Mouse (Mus musculus): ENCODE measurements around the gene Wrap53.
A peak's percentile ranks its signal among the peaks of the same experiment; 100 is the strongest.
"Not testable (repeated sequence)": the region's sequence is repeated elsewhere in the genome, so short reads cannot be mapped to it uniquely, and the experiment has no call there.

Gene Wrap53

DNA sequence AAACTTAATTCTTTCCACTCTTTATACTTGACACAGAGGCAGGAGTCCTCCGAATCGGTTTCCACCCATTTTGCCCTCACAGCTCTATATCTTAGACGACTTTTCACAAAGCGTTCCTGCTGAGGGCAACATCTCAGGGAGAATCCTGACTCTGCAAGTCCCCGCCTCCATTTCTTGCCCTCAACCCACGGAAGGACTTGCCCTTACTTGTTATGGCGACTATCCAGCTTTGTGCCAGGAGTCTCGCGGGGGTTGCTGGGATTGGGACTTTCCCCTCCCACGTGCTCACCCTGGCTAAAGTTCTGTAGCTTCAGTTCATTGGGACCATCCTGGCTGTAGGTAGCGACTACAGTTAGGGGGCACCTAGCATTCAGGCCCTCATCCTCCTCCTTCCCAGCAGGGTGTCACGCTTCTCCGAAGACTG lies at the start of gene Wrap53, which contains the start of gene Trp53:
TSS of gene Wrap53 (minus strand) at position 165 of the 424 bp plus-strand sequence.
TSS of gene Trp53 (plus strand) at position 269 of the 424 bp plus-strand sequence.
- peak; percentile 90 for DNase-seq (ENCODE audit: extremely low spot score, low read depth, low spot score)

DNA sequence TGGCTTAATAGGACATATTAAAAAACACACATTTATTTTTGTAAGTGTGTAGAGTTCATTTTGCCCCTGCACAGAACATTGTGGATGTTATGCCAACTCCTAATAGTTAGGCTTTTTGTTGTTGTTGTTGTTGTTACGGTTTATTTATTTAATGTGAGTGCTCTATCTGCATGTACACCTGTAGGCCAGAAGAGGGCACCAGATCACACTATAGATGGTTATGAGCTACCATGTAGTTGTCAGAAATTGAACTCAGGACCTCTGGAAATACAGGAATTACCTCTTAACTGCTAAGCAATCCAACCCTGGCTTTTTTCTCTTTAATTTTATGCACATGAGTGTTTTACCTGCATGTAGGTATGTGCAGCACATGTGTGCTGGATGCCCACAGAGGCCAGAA lies 49.7 kb upstream of the Wrap53 start:
- DNase-seq (ENCODE audit: extremely low spot score, low read depth, low spot score): no peak

DNA sequence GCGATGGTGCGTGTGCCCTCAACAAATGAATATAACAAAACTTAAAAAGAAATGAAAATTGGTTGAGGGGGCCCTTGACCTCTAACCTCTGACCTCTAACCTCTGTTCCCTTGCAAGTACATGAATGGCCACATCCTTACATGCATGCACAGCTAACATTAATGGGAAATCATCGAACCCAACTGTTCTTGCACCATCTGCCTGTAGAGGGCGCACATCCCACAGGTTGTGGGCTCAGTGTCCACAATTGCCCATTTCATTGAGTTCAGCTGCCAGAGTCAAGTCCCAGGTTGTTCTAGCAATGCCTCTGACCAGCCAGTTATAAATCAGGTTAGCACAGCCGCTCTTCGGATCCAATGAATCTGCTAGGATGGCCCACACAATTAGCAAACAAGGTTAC lies 48.2 kb upstream of the Wrap53 start:
- peak; percentile 88 for DNase-seq (ENCODE audit: extremely low spot score, low read depth, low spot score)

DNA sequence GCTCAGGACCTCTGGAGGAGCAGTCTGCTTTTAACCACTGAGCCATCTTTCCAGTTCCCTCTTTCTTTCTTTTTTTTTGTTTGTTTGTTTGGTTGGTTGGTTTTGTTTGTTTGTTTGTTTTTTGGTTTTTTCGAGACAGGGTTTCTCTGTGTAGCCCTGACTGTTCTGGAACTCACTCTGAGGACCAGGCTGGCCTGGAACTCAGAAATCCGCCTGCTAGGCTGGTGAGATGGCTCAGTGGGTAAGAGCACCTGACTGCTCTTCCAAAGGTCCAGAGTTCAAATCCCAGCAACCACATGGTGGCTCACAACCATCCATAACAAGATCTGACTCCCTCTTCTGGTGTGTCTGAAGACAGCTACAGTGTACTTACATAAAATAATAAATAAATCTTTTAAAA lies 44.3 kb upstream of the Wrap53 start:
- not testable (repeated sequence) for DNase-seq (ENCODE audit: extremely low spot score, low read depth, low spot score)

DNA sequence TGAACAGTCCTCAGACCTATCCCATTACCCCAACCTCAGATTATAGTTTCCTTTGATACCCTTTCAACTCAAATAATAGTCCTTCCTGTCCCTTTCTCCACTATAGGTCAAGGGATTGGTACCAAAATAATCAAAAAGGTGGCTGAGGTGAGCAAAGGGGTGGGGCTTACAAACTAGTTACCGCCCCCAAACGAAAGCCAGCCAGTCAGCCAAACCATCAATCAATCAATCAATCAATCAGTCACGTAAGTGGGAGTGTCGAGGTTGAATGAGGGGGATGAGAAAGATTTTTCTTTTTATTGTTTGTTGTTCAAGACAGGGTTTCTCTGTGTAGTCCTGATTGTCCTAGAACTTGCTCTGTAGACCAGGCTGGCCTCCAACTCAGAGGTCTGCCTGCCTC lies 43.0 kb upstream of the Wrap53 start:
- no peak for DNase-seq (ENCODE audit: extremely low spot score, low read depth, low spot score)

DNA sequence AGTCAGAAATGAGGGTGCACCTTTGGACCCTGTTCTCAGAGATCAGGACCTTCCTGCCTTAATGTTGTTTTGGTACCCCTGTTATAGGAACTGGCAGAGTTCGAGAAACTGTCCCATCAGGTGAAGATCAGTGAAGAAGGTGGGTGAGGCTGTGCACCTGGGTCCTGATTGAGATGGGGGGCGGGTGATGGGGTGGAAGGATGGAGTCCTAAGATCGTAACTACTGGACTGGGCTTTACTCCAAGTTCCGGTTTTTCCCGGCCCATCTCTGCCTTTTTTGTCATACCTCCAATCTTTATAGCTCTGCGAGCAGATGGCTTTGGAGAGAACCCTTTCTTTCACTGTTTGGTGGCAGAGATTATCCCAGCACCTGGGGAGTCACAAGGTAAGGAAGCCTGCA lies 42.4 kb upstream of the Wrap53 start:
- DNase-seq (ENCODE audit: extremely low spot score, low read depth, low spot score): no peak

DNA sequence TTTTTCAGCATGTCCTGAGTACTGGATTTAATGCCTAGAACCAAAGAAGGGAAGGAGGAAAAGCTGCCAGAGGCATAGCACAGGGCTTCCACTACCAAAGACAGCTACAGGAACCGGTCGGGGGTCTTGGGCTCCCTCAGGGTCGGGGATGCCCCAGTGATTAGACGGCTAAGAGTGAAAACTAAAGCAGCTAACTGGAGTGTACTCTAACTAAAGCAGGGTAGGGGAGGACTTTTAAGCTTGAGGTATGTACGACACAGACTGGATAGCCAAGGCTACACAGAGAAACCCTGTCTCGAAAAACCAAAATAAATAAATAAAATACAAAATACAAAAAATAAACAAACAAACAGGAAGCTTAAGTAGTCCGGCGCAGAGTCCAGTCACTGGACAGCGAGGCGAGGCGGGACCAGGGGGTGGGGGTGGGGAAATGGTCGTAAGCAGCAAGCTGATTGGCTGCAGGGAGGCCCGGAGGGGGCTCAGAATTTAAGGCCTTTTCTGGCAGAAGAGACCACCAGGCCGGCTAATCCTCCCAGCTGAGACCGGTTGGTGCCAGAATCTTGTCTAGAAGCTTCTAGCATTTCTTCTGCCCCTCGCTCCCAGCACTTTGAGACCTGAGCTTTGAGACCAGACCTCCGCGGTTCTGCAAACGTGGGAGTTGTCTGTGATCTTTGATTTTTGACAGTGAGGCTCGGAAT lies 41.7 kb upstream of the Wrap53 start, which contains the start of gene Sat2:
TSS of gene Sat2 (plus strand) at position 454 of the 698 bp plus-strand sequence.
- no peak for DNase-seq (ENCODE audit: extremely low spot score, low read depth, low spot score)

DNA sequence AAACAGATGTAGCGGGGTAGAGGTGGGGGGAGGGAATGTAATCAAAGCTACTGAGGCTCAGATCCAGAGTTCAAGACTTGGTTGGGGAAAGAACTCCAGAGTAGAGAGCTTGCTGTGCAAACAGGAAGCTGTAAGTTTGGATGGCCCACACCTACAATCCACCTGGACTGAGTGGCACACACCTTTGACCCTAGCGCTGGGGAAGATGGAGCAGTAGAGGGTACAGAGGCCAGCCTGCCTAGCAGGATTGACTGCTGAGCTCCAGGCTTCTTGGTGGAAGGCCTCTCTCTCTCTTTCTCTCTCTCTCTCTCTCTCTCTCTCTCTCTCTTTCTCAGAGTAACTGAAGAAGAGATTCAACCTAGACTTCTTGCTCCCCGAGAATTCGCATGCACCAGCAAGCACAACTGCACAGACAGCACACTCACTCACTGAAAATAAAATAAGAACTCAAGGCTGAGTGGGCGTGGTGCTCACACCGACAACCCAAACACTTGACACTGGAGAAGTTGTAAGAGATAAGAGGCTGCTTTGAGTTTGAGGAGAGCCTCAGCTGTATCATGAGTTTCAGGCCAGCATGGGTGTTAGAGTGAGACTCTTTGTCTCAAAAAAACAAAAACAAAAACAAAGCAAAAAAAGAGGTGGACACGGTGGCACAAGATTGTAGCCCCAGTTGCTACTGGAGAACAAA lies 40.5 kb upstream of the Wrap53 start:
- DNase-seq (ENCODE audit: extremely low spot score, low read depth, low spot score): no peak

DNA sequence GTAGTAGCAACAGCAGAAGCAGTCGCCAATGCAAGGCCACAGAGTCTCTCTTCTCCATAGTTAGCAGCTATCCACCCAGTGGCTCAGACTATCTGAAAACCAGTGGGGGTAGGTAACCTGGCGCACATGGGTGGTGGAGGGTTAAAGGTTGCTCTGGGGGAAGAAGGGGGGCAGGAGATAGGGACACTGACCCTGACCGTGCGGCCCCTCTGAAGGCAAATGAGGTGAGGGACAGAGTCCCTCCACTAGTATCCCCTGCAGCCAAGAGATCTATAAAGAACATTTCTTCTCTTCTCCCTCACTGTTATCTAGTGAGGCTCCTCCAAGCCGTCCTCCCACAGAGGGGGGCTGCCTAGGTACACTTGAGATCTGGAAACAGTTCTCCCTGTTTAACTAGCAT lies 37.8 kb upstream of the Wrap53 start, which contains the start of gene Shbg:
TSS of gene Shbg (minus strand) at position 101 of the 400 bp plus-strand sequence.
- no peak for DNase-seq (ENCODE audit: extremely low spot score, low read depth, low spot score)

DNA sequence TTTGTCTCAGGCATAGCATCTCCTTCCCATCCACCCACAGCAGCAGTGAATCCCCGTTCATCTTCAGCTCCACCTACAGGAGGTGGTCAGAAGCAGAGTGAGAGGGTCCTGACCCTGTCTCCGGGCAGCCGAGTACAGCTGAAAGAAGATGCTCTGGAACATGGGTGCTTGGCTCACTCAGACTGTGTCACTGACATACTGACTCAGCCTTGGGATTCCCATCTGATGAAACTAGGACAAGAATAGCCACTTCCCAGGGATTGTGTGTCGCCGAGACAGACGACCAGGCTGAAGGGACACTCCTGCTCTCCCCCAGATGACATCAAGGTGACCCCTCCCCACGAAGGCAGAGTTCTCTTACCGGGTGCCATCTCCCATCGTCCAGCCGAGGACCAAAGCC lies 36.7 kb upstream of the Wrap53 start:
- no peak for DNase-seq (ENCODE audit: extremely low spot score, low read depth, low spot score)

DNA sequence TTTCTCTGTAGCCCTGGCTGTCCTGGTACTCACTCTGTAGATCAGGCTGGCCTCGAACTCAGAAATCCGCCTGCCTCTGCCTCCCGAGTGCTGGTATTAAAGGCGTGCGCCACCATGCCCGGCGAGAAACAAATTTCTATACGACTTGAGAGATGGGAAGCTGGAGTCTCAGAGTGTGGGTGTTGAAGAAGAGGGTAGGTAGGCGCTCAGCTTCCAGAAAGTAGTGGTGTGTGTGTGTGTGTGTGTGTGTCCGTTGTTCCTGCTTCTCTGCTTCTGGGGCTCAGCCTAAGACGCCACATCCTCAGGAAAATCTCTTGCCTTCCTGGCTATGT lies 34.2 kb upstream of the Wrap53 start:
- DNase-seq (ENCODE audit: extremely low spot score, low read depth, low spot score): not testable (repeated sequence)

DNA sequence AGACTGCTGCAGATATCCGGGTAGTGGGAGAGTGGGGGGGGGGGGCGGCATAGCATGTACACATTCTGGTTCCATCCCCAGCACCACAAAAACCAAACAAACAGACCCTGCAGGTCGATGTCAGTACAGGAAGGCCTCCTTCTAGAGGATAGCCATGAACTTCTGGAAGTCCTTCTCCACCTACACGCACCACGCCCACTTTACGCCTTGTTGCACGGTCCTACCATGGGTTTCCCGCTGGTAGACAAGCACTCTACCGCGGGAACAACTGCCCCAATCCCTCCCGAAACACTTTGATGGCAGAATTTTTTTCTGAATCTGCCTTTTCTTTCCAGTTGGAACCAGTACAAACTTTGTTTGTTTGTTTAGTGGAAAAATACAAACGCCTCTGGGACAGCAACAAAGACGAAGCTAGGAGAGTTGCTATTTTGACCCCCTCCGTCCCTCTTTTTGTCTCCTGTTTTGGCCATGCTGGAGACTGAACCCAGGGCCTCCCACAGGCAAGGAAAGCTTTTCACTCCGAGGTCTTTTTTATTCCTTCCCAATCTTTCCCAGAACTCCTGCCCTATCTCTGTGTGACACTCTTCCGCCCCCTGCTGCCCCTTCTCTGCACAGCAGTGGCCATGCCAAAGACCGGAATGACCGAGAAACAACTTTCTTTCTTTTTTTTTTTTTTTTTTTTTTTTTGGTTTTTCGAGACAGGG lies 33.6 kb upstream of the Wrap53 start:
- no peak for DNase-seq (ENCODE audit: extremely low spot score, low read depth, low spot score)

DNA sequence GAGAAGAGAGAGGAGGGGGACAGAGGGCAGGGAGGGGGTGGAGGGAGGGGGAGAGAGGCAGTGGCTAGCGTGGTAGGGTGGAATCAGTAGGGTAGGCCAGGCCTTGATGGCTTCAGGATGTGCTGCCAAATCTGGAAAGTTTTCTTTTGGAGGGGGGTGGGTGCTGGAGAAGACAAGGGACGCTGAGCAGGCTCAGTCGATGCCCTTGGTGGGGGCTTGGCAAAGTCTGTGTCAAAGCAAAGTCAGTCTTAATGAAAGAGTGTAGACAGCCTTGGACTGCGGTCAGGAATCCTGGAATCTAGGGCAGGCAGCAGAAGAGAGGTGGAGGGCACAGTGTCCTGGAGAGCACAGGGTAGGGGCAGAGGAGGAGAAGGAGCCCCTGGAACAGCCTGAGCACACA lies 30.8 kb upstream of the Wrap53 start:
- DNase-seq (ENCODE audit: extremely low spot score, low read depth, low spot score): no peak

DNA sequence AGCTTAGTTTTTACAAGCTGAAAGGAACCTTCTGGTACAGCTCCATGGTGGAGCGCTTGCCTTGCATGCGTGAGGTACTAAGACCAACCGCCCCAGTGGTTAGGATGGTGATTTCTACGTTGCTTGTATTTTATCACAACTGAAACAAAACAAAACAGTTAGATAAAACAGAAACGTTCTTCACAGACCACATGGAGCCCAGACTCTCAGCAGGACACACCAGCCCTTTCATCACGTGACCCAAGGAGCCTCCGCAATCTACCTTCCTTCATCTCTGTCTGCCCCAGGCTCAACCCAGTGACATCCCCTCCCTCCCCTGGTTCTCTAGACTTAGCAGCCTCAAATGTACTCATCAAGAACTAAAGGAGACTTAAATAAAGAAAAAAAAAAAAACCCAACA lies 29.4 kb upstream of the Wrap53 start:
- DNase-seq (ENCODE audit: extremely low spot score, low read depth, low spot score): no peak

DNA sequence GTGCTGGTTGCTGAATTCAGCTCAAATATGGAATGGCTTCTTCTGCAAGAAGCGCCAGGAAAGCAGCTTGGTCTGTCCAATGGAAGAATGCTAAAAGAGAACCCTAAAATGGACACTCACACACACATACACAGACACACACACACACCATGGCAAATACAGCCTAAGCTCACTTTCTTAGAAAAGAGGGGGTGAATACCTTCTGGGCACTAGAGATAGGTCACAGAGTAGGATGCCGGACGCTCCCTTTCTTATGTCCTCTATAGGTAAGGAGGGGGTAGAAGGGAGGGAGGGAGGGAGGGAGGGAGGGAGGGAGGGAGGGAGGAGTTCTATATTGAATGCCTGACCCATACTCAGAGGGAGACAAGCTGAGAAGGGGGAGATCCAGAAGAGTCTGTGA lies 28.5 kb upstream of the Wrap53 start:
- no peak for DNase-seq (ENCODE audit: extremely low spot score, low read depth, low spot score)

DNA sequence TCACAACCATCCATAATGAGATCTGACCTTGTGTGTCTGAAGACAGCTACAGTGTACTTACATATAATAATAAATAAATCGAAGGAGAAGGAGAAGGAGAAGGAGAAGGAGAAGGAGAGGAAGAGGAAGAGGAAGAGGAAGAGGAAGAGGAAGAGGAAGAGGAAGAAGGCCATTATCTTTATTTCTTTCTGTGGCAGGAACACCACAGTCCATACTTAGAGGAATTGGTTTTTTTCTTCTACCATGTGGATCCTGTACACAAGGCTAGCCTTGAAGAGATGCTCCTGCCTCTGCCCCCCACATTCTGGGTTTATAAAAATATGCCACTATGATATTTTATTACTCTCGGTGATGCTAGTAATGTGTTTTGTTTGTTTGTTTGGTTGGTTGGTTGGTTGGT lies 26.8 kb upstream of the Wrap53 start:
- no peak for DNase-seq (ENCODE audit: extremely low spot score, low read depth, low spot score)

DNA sequence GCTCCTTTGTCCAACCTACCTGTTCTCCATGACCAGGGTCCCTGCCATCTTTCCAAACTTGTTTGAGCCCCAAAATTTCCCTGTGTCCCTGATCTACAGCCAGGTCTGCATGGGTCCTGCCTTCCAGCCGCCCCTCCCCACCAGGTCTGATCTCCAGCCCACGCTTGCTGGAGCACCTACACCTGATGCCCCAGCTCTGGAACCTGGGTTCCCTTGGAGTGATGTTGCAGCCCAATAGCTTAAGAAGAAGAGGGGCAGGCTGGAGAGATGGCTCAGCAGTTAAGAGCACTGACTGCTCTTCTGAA lies 26.4 kb upstream of the Wrap53 start:
- DNase-seq (ENCODE audit: extremely low spot score, low read depth, low spot score): no peak

DNA sequence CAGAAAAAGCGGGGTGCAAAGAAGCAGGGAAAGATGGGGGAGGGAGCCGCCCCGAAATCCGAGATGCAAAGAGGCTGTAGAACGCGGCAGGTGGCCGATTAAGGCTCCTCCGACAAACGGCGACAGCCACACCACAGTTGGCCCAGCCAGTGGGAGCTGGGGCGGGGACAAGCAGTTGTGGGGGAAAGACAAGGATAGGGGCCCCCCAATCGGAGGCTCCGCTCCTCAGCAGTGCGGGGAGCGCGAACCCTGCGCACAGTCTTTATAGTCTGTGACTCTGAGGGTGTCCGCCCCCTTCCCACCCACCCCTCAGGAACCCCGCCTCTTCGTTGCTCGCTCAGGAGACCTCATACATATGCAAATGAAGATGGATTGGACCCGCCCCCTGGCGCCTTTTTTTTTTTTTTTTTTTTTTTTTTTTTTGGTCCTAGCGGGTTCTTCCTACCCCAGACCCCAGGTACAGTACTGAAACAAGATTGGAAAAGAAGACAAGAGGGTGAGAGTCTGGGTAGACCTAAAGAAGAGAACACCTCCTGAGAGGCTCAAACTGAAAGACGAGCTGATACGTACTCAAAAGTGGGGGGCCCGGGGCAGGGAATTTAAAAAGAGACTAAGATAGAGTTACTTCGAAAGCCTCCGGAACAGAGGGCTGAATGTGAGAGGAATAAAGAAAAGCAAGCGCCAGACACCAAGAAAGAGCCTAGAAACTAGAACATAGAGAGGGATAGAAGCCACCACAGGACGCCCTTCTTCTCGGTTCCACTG lies 25.9 kb upstream of the Wrap53 start, which contains the start of gene Atp1b2:
TSS of gene Atp1b2 (minus strand) at position 217 of the 765 bp plus-strand sequence.
- no peak for DNase-seq (ENCODE audit: extremely low spot score, low read depth, low spot score)

DNA sequence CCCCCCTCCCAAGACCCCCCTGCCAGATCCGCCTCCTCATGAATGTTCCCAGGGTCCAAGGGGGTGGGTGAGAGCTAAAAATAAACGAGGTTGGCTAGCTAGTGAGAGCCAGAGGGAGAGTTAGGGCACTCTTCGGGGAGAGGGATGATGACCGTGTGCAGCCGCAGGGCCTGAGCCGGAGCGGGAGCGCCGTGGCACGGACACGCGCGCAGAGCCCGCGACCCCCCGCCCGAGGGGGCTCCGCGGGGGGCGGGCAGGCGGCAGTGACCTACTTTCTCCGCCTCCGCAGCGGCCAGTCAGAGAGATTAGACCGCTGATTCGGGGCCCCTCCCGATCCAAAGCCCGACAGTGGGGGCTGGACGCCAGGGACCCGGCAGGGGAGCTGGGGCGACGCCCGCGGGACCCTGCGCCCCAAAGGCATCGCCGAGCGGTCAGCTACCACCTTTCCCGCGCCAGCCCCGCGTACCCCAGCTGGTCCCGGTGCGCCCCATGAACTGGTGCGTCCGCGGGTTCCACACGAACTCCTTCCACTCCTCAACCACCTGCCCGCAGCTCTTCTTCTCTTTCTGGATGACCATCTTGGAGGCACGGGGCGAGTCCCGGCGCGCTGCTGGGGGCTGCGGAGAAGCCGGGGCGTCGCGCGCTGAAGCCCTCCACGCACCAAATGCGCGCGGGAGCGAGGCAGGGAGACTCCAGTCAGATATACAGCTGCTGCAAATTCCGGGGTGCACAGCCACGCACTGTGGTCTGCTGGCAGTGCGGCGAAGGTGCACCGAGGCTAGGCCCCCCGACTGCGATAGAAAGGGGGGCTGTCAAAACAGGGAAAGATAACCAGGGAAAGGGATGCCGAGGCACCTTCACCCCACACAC lies 25.0 kb upstream of the Wrap53 start:
- DNase-seq (ENCODE audit: extremely low spot score, low read depth, low spot score): no peak

DNA sequence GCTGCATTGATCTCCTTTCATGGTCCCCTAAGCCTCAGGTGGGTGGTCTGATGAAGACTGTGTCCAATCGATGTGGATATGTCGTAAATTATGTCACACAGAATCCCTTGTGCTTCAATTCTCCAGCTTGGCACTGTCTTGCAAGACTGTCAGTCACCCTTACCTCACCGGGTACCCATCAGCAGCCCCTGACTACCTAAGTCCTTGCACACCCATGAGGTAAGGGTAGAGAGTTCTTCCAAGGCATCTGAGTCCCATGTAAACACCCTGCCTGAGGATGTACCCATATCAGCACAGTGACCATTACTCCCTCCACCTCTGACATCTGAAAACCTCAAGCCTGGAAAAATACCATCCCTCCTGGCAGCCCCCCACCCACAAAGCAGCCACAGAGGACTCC lies 24.3 kb upstream of the Wrap53 start:
- no peak for DNase-seq (ENCODE audit: extremely low spot score, low read depth, low spot score)

All from hindlimb bud, embryonic 11.5 days (tissue).